Mouse (Mus musculus) left cerebral cortex, adult 2 months (tissue): Measurements from ENCODE around the gene Hist1h4b. TPM values are rescaled to one million over a fixed set of nuclear protein-coding genes. Genes with fewer than 3 reads are reported as not detected.
A peak's percentile ranks its signal among the peaks of the same experiment; 100 is the strongest.

ENCODE experiments used
- DNase-seq, 2 experiments: peaks; one replicate each; pipeline ENCODE4 v3.0.0; 2021 to 2022; ENCODE audit warnings: low spot score in 2 of 2, mixed read lengths in 1 of 2; ENCODE audit errors: extremely low spot score in 1 of 2
- H3K27ac ChIP-seq: fragments of 200-600 bp; 2 replicates; pipeline ENCODE4 v1.8.1; 2022
- H3K4me3 ChIP-seq: fragments of 200-600 bp; 2 replicates; pipeline ENCODE4 v1.8.1; 2022
- CTCF ChIP-seq: fragments of 200-600 bp; IDR thresholded peaks from 2 replicates; pipeline ENCODE4 v1.8.1; 2022; ENCODE audit warnings: antibody characterized with exemption, mild to moderate bottlenecking, moderate library complexity
- intact Hi-C: fragments of 180-260 bp; cut with DNase I; formaldehyde crosslinking; loops from one replicate; pipeline ENCODE4 v1.15.1; 2025
- total RNA-seq, 2 experiments: library from RNA; stranded (reverse); gene quantifications; 2 replicates each; pipeline ENCODE4 v1.2.3; 2021

Hist1h4b gene
- total RNA-seq, 2 experiments from 2014 or later = 62.5 to 93.5 TPM

- Histone ChIP-seq H3K27ac (peak overlapping the region; percentile 81; the same call in 1 of the 2 replicates), H3K4me3 (peak overlapping the region; percentile 41)
- TF ChIP-seq CTCF = no peak
- DNase-seq = no peak
- intact Hi-C loops = loop anchor here (5.0 kb wide), 1 partner anchor 1999 kb away; the partner anchor contains the start of genes Hist1h2ak, Hist1h2bn and Hist1h4k
Measured at GRCm38 (mm10) chr13:23751478-23751956, 5.3 kb upstream of the Hist1h4b start.

GRCm38 (mm10) chr13:23752067-23752741 lies 4.6 kb upstream of the Hist1h4b start, which contains the start of gene Hist1h3b:
Gene Hist1h3b (plus strand): TSS chr13:23752267.
- intact Hi-C loops = loop anchor here (5.0 kb wide), 1 partner anchor 2000 kb away; the partner anchor contains the start of genes Hist1h2ak, Hist1h2bn and Hist1h4k
- H3K27ac ChIP-seq = peak within 1 kb of the TSS; percentile 88
- TF ChIP-seq CTCF = peak; percentile 1; the same call in 1 of the 2 replicates

GRCm38 (mm10) chr13:23752742-23753172 lies 4.1 kb upstream of the Hist1h4b start:
- intact Hi-C loops = loop anchor here (5.0 kb wide), 1 partner anchor 2000 kb away; the partner anchor contains the start of genes Hist1h2ak, Hist1h2bn and Hist1h4k
- no peak overlapping the region for H3K27ac ChIP-seq
- H3K4me3 ChIP-seq = no peak overlapping the region
- TF ChIP-seq CTCF = no peak
- DNase-seq = no peak

More at GRCm38 (mm10) chr13:23752067-23752741, 4.6 kb upstream of the Hist1h4b start, which contains the start of gene Hist1h3b:
- DNase-seq = peak; percentile 89 to 93
- H3K4me3 ChIP-seq = peak within 1 kb of the TSS; percentile 48

GRCm38 (mm10) chr13:23753314-23754078 lies 3.3 kb upstream of the Hist1h4b start:
- Histone ChIP-seq H3K27ac (no peak overlapping the region), H3K4me3 (no peak overlapping the region)
- intact Hi-C loops = loop anchor here (5.0 kb wide), 1 partner anchor 2001 kb away; the partner anchor contains the start of genes Hist1h2ak, Hist1h2bn and Hist1h4k
- no peak for DNase-seq
- TF ChIP-seq CTCF = no peak

GRCm38 (mm10) chr13:23755000-23755399 lies 1.8 kb upstream of the Hist1h4b start:
- Histone ChIP-seq H3K27ac (no peak overlapping the region), H3K4me3 (no peak overlapping the region)
- TF ChIP-seq CTCF = no peak
- intact Hi-C loops = loop anchor here (5.0 kb wide), 1 partner anchor 2003 kb away; the partner anchor contains the start of genes Hist1h2ak, Hist1h2bn and Hist1h4k
- DNase-seq = no peak

GRCm38 (mm10) chr13:23757211-23757773 lies 479 bp downstream of the Hist1h4b start:
- peak overlapping the region; percentile 75 for H3K27ac ChIP-seq
- intact Hi-C loops = no loop called here
- no peak for DNase-seq
- TF ChIP-seq CTCF = no peak
- H3K4me3 ChIP-seq = peak overlapping the region; percentile 40

- no peak for TF ChIP-seq CTCF
- intact Hi-C loops = no loop called here
- DNase-seq = no peak
- Histone ChIP-seq H3K27ac (no peak overlapping the region), H3K4me3 (no peak overlapping the region)
Measured at GRCm38 (mm10) chr13:23757921-23758320, 1.1 kb downstream of the Hist1h4b start.

GRCm38 (mm10) chr13:23759251-23759771 lies 2.5 kb downstream of the Hist1h4b start:
- TF ChIP-seq CTCF = no peak
- H3K27ac ChIP-seq = no peak overlapping the region
- H3K4me3 ChIP-seq = no peak overlapping the region
- no peak for DNase-seq
- intact Hi-C loops = no loop called here

GRCm38 (mm10) chr13:23759916-23760239 lies 3.1 kb downstream of the Hist1h4b start:
- TF ChIP-seq CTCF = no peak
- intact Hi-C loops = loop anchor here (5.0 kb wide), 3 partner anchors 178 to 1718 kb away; partner anchors contain the start of genes Abt1, Hist1h2ag, Hist1h2bj and Hist1h4d
- DNase-seq = no peak
- Histone ChIP-seq H3K4me3 (no peak overlapping the region), H3K27ac (peak overlapping the region; percentile 87; the same call in 1 of the 2 replicates)

- peak overlapping the region; percentile 66 for H3K4me3 ChIP-seq
- TF ChIP-seq CTCF = no peak; the same call in 1 of the 2 replicates
- H3K27ac ChIP-seq = peak overlapping the region; percentile 87
- peak in 1 of 2 experiments; percentile 19 for DNase-seq
- intact Hi-C loops = loop anchor here (5.0 kb wide), 3 partner anchors 178 to 1718 kb away; partner anchors contain the start of genes Abt1, Hist1h2ag, Hist1h2bj and Hist1h4d
Measured at GRCm38 (mm10) chr13:23760240-23760971, 3.6 kb downstream of the Hist1h4b start.
